Mouse (Mus musculus) limb, embryonic 13.5 days (tissue): ENCODE results near the gene Kat7. TPM values are rescaled to one million over a fixed set of nuclear protein-coding genes. Genes with fewer than 3 reads are reported as not detected.

ENCODE experiments used
- ATAC-seq: fragments of 200-750 bp; cut with Nextera tagmentation; 2 replicates; pipeline ENCODE4 v1.8.0; 2017; ENCODE audit warnings: low read depth, moderate number of reproducible peaks, moderate TSS enrichment; ENCODE audit not compliant: low FRiP score
- H3K27ac ChIP-seq: fragments of 300-500 bp; sonication (generic); 2 replicates; pipeline ENCODE4 v1.5.1; 2015; ENCODE audit warnings: inconsistent platforms, mild to moderate bottlenecking, moderate library complexity
- H3K27me3 ChIP-seq: fragments of 300-500 bp; sonication (generic); 2 replicates; pipeline ENCODE4 v1.6.1; 2015; ENCODE audit warnings: mild to moderate bottlenecking, inconsistent platforms
- H3K36me3 ChIP-seq: fragments of 300-500 bp; sonication (generic); 2 replicates; pipeline ENCODE4 v1.6.1; 2015; ENCODE audit warnings: inconsistent platforms, mild to moderate bottlenecking, moderate library complexity
- H3K4me1 ChIP-seq: fragments of 300-500 bp; sonication (generic); 2 replicates; pipeline ENCODE4 v1.6.1; 2015; ENCODE audit warnings: inconsistent platforms
- H3K4me2 ChIP-seq: fragments of 300-500 bp; sonication (generic); replicated peaks from 2 replicates; pipeline ENCODE4 v1.6.1; 2015; ENCODE audit warnings: inconsistent platforms, mild to moderate bottlenecking, moderate library complexity
- H3K4me3 ChIP-seq: fragments of 300-500 bp; sonication (generic); 2 replicates; pipeline ENCODE4 v1.5.1; 2015; ENCODE audit warnings: moderate library complexity, mild to moderate bottlenecking, inconsistent platforms
- H3K9ac ChIP-seq: fragments of 300-500 bp; sonication (generic); 2 replicates; pipeline ENCODE4 v1.6.1; 2015; ENCODE audit warnings: mild to moderate bottlenecking, inconsistent platforms
- H3K9me3 ChIP-seq: fragments of 300-500 bp; sonication (generic); 2 replicates; pipeline ENCODE4 v1.6.1; 2016; ENCODE audit warnings: inconsistent platforms
- WGBS: fragments of 180-500 bp; shearing (Covaris S2); methylation state at CpG from one replicate; pipeline ENCODE4 v1.1.7; 2015; 5-methylcytosine and 5-hydroxymethylcytosine counted together
- polyA plus RNA-seq: library from polyadenylated mRNA; unstranded; fragments of >200 nt; fragmentation: Nextera tagmentation; extraction: Ambion mirVana; gene quantifications from 2 replicates; pipeline ENCODE4 v1.2.1, GENCODE M21; 2015

Gene Kat7
- 68.4 and 71.9 TPM in 2 replicates for polyA plus RNA-seq

DNA sequence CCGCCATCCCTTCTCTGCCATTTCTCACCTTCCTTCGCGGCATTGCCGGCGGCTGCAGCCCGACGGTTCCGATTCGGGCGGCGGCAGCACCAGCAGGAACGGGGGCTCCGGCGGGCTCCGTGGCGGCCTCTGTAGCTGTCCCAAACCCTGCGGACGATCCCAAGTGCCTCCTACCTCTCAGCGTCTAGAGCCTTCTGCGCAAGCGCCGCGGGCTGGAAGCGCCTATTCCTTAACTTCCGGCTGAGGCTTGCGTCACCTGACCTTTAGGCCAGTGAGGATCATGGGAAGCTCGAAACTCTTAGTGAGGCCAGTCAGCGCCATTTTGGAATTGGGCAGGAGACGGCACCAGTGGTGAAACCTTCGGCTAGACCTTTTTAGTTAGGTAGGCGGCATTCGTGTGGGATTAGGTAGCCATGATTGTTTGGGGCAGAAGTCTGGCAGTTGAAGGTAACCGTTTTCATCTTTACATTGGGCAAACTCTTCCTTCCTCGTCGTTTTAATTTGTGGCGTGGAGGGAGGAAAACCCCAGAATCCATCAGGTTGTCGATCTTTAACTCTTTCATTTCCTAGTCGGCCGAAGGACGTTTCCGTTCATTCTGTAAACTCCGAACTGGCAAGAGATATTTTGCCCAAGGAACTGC, at the start of gene Kat7:
Gene Kat7 (minus strand): TSS at position 240 of the 641 bp plus-strand sequence.
- H3K4me1 ChIP-seq = peaks cover 23% of the 10 kb centered on the region
- H3K9me3 ChIP-seq = no peaks in the 10 kb centered on the region
- H3K4me2 ChIP-seq = peak within 1 kb of the TSS; percentile 80
- H3K27ac ChIP-seq = peak within 1 kb of the TSS; percentile 98
- under 1% methylated on average over 42 of the region's 42 CpGs for WGBS
- peak; percentile 93 for ATAC-seq
- H3K27me3 ChIP-seq = no peaks in the 10 kb centered on the region
- peak within 1 kb of the TSS; percentile 97 for H3K9ac ChIP-seq
- peak within 1 kb of the TSS; percentile 90 for H3K4me3 ChIP-seq
- peaks cover 10% of the 10 kb centered on the region for H3K36me3 ChIP-seq

DNA sequence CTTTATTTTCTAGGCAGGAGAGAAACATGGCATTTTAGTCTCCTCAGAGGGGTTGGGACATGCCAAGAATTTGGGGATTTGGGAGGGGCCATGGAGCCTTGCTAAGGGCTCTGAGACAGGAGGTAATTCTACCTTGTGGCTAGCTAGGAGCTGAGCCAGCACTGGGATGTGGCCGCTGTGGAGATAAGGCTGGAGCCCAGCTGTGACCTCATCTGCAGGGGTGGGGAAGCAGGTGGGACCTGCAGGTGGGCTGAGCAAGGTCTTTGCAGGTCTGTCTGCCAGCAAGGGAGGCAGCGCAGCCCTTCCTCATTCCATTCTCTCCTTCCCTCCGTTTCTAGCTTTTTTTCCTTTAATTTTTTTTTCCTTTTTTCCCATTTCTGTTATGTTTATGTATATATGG, 48.2 kb upstream of the Kat7 start:
- Histone ChIP-seq H3K27ac (no peak overlapping the region), H3K36me3 (peaks cover 9% of the 10 kb centered on the region; the same call in 1 of the 2 replicates), H3K4me1 (peaks cover 21% of the 10 kb centered on the region), H3K4me3 (no peak overlapping the region), H3K9me3 (no peaks in the 10 kb centered on the region), H3K27me3 (no peaks in the 10 kb centered on the region), H3K4me2 (no peak overlapping the region), H3K9ac (0 out of 2 replicates have a peak overlapping the region, but pooled peaks have one; percentile 8)
- WGBS = 49% methylated on average over 3 of the region's 3 CpGs
- ATAC-seq = no peak

DNA sequence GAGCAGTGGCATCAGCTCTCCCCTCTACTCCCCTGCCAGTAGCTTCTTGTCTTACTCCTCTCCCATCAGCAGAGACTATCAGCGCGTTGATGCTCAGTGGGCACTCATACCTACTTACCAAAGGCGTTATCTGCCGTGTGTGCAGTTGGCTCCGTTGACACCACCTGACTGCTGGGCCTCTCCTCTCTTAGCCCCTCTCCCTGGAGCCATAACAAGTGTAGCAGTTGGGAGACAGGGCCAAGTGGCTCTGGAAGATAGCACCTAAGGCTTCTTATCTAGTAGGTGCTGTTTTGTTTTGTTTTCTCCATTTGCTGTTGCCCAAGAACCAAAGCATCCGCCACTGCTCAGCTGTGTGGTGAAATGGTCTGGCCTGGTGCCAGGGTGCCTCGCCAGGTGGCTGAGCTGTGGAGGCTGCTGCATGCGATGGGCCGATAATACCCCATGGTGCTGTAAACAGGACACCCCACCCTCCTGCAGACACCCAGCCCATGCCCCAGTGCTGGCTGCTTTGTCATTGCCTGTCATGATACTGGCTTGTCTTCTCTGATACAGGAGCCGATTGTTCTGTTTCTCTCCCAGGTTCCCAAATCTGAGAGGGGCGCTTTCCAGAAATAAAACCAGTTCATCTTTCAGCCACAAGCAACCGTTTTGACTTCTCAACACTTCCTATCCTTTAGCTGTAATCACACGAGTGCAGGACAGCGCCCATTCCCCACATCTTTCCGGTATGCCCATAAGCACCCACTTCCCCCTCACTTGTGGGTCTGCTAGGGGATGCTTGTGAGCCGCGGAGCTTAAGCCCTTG, 46.6 kb upstream of the Kat7 start:
- Histone ChIP-seq H3K9me3 (no peaks in the 10 kb centered on the region), H3K36me3 (peaks cover 9% of the 10 kb centered on the region; the same call in 1 of the 2 replicates), H3K4me2 (no peak overlapping the region), H3K9ac (no peak overlapping the region), H3K27me3 (no peaks in the 10 kb centered on the region), H3K4me3 (no peak overlapping the region), H3K4me1 (peaks cover 21% of the 10 kb centered on the region), H3K27ac (no peak overlapping the region)
- peak; percentile 77 for ATAC-seq
- WGBS = 77% methylated on average over 17 of the region's 17 CpGs

DNA sequence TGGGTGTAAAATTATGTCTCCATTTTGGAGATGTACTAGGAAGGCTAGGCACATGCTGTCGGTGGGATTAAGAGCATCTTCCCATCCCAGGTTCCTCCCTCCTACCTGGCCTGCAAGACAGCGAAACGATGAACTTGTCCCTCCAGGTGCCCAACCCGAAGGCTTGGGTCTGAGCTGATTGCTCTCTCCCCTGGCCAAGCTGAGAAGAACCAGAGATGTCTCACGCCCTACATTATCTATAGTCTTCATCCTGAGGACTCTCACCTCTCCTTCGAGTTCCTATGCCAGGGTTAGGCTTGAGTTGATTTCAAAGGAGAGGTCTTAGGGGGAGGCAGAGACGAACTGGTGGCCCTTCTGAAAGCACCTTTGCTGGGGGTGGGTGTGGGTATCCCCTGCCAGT, 46.0 kb upstream of the Kat7 start:
- Histone ChIP-seq H3K9ac (no peak overlapping the region), H3K4me3 (no peak overlapping the region), H3K36me3 (peaks cover 15% of the 10 kb centered on the region), H3K4me1 (peaks cover 21% of the 10 kb centered on the region), H3K4me2 (no peak overlapping the region), H3K27me3 (no peaks in the 10 kb centered on the region), H3K27ac (no peak overlapping the region), H3K9me3 (no peaks in the 10 kb centered on the region)
- WGBS = 91% methylated on average over 7 of the region's 7 CpGs
- no peak for ATAC-seq

DNA sequence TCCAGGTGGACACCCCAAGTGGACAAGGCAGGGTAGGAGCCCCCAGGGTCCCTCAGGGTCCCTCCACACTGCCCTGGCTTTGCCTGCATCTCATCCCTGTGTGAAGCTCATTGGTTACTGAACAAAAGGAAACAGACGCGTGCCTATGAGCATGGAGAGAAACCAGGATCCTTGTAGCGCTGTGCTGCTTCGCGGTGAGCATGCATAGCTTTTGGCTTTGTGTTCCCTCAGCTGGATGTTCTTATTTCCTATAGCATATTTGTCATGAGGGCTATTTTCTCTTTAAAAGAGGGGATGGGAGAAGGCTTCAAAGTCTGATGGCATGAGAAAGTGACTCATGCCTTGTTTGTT, 45.6 kb upstream of the Kat7 start:
- no peaks in the 10 kb centered on the region for H3K27me3 ChIP-seq
- H3K9ac ChIP-seq = no peak overlapping the region
- no peaks in the 10 kb centered on the region for H3K9me3 ChIP-seq
- peaks cover 19% of the 10 kb centered on the region for H3K36me3 ChIP-seq
- no peak overlapping the region for H3K27ac ChIP-seq
- ATAC-seq = no peak
- no peak overlapping the region for H3K4me3 ChIP-seq
- 92% methylated on average over 5 of the region's 5 CpGs for WGBS
- H3K4me2 ChIP-seq = no peak overlapping the region
- peaks cover 21% of the 10 kb centered on the region for H3K4me1 ChIP-seq

DNA sequence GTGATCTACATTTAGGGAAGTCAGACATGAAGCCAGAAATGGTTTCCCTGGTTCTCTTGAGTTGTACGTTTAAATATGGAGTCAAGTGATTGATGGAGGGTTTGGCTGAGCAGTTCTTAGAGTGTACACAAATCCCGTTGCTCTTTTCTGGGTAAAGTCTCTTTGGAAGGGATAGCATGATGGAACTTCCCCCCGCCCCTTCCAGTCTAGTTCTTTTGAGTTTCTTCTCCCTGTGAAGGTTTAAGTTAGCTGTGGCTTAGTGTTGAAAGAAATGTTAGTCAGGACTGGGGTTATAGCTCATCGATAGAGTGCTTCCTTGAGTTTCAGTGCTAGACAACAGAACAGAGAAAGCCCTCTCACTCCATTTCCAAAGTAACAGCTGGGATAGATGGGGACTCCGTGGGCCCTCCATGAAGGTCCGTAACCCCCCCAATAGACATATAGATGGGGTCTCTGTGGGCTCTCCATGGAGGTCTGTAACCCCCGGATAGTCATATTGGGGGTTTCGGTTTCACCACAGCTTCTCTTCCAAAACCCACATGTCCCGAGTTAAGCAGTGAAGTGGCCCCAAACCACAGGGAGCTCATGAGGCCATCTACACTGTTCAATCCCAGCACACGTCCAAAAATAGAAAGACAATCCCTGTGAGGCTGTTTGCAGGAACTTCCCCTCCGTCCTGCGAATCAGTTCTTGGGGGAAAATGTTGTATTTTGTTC, 45.1 kb upstream of the Kat7 start:
- Histone ChIP-seq H3K9me3 (no peaks in the 10 kb centered on the region), H3K4me2 (no peak overlapping the region), H3K27ac (no peak overlapping the region), H3K4me3 (no peak overlapping the region), H3K9ac (no peak overlapping the region), H3K27me3 (no peaks in the 10 kb centered on the region), H3K36me3 (peaks cover 17% of the 10 kb centered on the region), H3K4me1 (peaks cover 22% of the 10 kb centered on the region)
- 86% methylated on average over 12 of the region's 12 CpGs for WGBS
- no peak for ATAC-seq

DNA sequence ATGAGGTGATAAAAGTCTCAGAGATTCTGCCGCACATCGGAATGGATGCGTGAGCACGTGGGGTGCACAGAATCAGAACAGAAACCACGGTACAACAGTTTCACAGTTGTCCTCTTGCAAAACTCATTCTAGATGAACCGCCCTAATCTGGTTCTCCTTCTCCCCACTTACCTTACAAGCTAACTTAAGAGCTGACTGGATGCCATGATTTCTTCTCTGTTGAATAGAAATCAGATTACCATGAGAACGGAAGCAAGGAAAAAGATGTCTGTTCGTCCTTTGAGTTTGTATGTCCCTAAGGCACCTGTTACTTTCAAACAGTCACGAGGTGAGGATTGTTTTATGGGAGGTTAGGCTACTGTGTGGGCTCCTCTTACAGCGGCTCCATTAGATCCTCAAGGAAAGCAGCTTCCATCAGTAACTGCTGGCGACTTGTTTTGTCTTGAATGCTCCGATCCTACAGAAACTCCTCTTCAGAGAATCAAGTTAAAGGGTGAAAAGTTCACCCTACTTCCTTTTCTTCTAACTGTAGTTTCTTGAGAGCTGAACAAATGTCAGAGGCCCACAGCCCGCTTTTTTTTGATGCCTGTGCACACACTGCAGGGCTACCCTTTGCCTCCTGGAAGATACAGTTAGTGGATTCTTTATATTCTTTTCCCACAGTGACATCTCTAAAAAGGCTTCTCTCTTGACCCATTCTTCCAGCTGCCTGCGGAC, 44.3 kb upstream of the Kat7 start:
- Histone ChIP-seq H3K9me3 (no peaks in the 10 kb centered on the region), H3K4me1 (peaks cover 22% of the 10 kb centered on the region), H3K36me3 (peaks cover 13% of the 10 kb centered on the region), H3K4me2 (no peak overlapping the region), H3K4me3 (no peak overlapping the region), H3K9ac (no peak overlapping the region), H3K27me3 (no peaks in the 10 kb centered on the region), H3K27ac (no peak overlapping the region)
- WGBS = 83% methylated on average over 14 of the region's 14 CpGs
- ATAC-seq = no peak

DNA sequence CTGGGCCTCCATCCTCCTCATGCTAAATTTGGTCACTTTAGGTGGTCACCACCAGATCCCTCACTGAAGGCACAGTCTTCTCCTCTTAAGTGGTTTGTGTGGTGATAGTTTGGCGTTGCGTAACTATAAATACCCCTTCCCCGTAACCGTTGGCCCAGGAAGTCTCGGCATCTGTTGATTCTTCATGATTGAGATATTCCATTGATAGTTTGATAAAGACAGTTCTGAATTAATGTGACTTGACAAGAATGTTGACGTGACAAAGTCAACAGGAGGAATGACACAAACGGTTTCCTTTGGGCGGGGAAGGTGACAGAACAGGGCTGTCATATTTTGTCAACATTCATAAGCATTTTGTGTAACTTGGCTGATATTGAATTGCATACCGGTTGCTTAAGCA, 43.2 kb upstream of the Kat7 start:
- H3K4me1 ChIP-seq = peaks cover 12% of the 10 kb centered on the region
- ATAC-seq = no peak
- 95% methylated on average over 9 of the region's 9 CpGs for WGBS
- no peaks in the 10 kb centered on the region for H3K9me3 ChIP-seq
- H3K4me3 ChIP-seq = no peak overlapping the region
- H3K4me2 ChIP-seq = no peak overlapping the region
- no peaks in the 10 kb centered on the region for H3K27me3 ChIP-seq
- H3K9ac ChIP-seq = no peak overlapping the region
- H3K27ac ChIP-seq = no peak overlapping the region
- peaks cover 23% of the 10 kb centered on the region for H3K36me3 ChIP-seq

DNA sequence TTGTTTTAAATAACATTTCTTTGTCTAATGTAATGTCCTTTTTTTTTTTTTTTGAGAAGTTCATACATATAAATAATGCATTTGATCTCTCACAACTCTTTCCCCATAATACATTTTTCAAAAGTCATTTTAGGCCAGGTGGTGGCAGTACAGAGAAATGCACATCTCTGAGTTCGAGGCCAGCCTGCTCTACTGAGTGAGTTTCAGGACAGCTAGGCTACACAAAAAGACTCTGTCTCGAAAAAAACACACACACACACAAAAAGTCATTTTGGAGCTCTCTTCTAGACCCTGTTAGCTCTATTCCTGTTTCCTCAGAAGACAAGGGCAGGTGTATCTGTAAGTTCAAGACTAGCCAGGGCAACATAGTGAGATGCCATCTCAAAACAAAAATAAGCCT, 42.6 kb upstream of the Kat7 start:
- H3K27me3 ChIP-seq = no peaks in the 10 kb centered on the region
- H3K4me1 ChIP-seq = peaks cover 10% of the 10 kb centered on the region; the same call in 1 of the 2 replicates
- peaks cover 28% of the 10 kb centered on the region for H3K36me3 ChIP-seq
- no peak overlapping the region for H3K27ac ChIP-seq
- no peak for ATAC-seq
- no peak overlapping the region for H3K9ac ChIP-seq
- no peaks in the 10 kb centered on the region for H3K9me3 ChIP-seq
- H3K4me3 ChIP-seq = no peak overlapping the region
- 87% methylated on average over 2 of the region's 2 CpGs for WGBS
- no peak overlapping the region for H3K4me2 ChIP-seq

DNA sequence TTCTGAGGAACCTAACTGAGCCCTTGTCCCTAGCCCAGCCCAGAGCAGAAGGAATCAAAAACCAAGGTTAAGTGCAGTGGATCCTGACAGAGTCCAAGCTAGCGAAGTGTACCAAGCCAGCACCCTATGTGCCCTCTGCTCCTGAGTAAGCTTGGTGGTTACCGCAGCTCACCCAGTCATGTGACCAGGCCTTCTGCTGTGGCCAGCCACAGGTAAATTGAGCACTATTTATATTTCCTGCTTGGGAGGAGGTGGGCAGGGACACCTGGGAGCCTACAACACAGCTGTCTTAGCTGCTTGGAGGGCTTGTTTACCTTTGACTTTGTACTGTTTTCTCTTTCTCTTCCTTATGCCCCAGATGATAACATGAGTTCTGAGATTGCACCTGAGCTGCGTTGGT, 40.9 kb upstream of the Kat7 start:
- ATAC-seq = no peak
- 81% methylated on average over 3 of the region's 3 CpGs for WGBS
- H3K9me3 ChIP-seq = no peaks in the 10 kb centered on the region
- H3K27me3 ChIP-seq = no peaks in the 10 kb centered on the region
- H3K4me1 ChIP-seq = peaks cover 7% of the 10 kb centered on the region; the same call in 1 of the 2 replicates
- H3K4me2 ChIP-seq = no peak overlapping the region
- H3K4me3 ChIP-seq = no peak overlapping the region
- H3K9ac ChIP-seq = no peak overlapping the region
- no peak overlapping the region for H3K27ac ChIP-seq
- peaks cover 34% of the 10 kb centered on the region for H3K36me3 ChIP-seq

DNA sequence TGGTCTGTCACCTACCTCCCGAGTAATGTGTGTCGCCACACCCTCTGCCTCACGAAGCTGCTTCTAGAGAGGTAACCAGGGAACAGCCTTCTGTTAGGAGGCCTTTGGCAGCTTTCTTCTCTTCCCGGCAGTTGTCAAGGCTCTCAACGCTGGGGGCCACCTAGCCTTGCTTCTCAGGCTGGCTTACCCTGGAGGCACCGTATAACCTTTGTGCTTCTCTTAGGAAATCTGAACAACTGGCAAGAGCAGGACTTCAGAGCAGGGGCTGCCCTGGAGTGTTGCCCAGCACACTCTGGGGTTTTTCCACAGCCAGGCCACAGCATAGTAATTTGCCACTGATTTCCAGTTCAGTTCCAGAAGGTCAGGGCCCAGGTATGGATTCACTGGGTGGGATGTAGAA, 40.2 kb upstream of the Kat7 start:
- H3K4me2 ChIP-seq = no peak overlapping the region
- no peak for ATAC-seq
- H3K9ac ChIP-seq = no peak overlapping the region
- peaks cover 9% of the 10 kb centered on the region for H3K4me1 ChIP-seq
- 58% methylated on average over 6 of the region's 6 CpGs for WGBS
- H3K36me3 ChIP-seq = peaks cover 34% of the 10 kb centered on the region
- no peaks in the 10 kb centered on the region for H3K27me3 ChIP-seq
- H3K9me3 ChIP-seq = no peaks in the 10 kb centered on the region
- no peak overlapping the region for H3K4me3 ChIP-seq
- H3K27ac ChIP-seq = peak overlapping the region; percentile 33; the same call in 1 of the 2 replicates
